Comparison of ENCODE assay signal across 27 mouse cellular contexts in the genomic region with DNA sequence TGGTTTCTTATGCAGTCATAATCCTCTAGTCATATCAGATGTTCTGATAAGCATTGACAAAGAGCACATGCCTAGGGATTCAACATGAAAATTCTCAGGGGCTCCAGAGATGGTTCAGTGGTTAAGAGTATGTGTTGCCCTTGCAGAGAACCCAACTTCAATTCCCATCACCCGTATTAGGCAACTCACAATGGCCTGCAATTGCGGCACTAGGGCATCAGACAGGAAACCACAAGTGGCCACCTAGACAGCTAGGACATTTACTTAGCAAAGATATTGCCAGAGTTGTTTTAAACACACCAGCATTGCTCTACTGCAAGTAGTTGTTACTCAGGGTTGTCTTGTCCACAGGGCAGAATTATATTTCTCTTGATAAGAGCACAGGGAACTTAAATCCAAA.
"Had no signal": no experiment of that assay in that cellular context is flagged by ENCODE, and none has a peak within 500 bp of the region (broad histone marks: within the 10 kb centered on the region; RNA-seq: fewer than 3 reads in every experiment).

No protein-coding gene starts in this region.

- H3K4me2 ChIP-seq: heart, embryonic 11.5 days; heart, embryonic 13.5 days; heart, embryonic 15.5 days; hindbrain, embryonic 13.5 days; hindbrain, embryonic 15.5 days; kidney, embryonic 15.5 days; limb, embryonic 12.5 days; liver, embryonic 11.5 days; liver, embryonic 13.5 days had no signal

- H3K27me3 ChIP-seq: heart, embryonic 13.5 days; heart, embryonic 15.5 days; hindbrain, embryonic 13.5 days; hindbrain, embryonic 15.5 days; kidney, embryonic 15.5 days; limb, embryonic 12.5 days; liver, embryonic 13.5 days had no signal

- H3K9ac ChIP-seq: heart, embryonic 13.5 days; heart, embryonic 15.5 days; hindbrain, embryonic 13.5 days; hindbrain, embryonic 15.5 days; kidney, embryonic 15.5 days; limb, embryonic 12.5 days; liver, embryonic 13.5 days had no signal

- ATAC-seq: hindbrain, postnatal 0 days; intestine, embryonic 16.5 days had no signal

- DNase-seq: gastrocnemius, adult 2 months; gastrocnemius, postnatal 10 days; gastrocnemius, postnatal 25 days; heart, adult 18-20 months; heart, postnatal 14 days; heart, postnatal 36 days; kidney, adult 11 months; kidney, adult 2 months; kidney, adult 9 months; kidney, postnatal 14 days; kidney, postnatal 36 days; layer of hippocampus, adult 9-11 months; liver; liver, embryonic 13.5 days had no signal

- H3K36me3 ChIP-seq: heart, embryonic 13.5 days; heart, embryonic 15.5 days; hindbrain, embryonic 13.5 days; hindbrain, embryonic 15.5 days; kidney, embryonic 15.5 days; limb, embryonic 10.5 days; limb, embryonic 12.5 days; liver, embryonic 13.5 days had no signal

- H3K9me3 ChIP-seq: heart, embryonic 15.5 days; hindbrain, embryonic 13.5 days; hindbrain, embryonic 15.5 days; kidney, embryonic 15.5 days; limb, embryonic 10.5 days; limb, embryonic 12.5 days; liver, embryonic 13.5 days had no signal

- H3K4me3 ChIP-seq: gastrocnemius, adult 2 months; heart, embryonic 13.5 days; heart, embryonic 15.5 days; hindbrain, embryonic 13.5 days; hindbrain, embryonic 15.5 days; kidney, embryonic 15.5 days; left cerebral cortex, adult 2 months; limb, embryonic 10.5 days; limb, embryonic 12.5 days; liver, embryonic 13.5 days had no signal

- H3K4me1 ChIP-seq: heart, embryonic 13.5 days; heart, embryonic 15.5 days; hindbrain, embryonic 13.5 days; hindbrain, embryonic 15.5 days; kidney, embryonic 15.5 days; limb, embryonic 10.5 days; limb, embryonic 12.5 days; liver, embryonic 13.5 days had no signal

- H3K27ac ChIP-seq: gastrocnemius, adult 2 months; heart, embryonic 13.5 days; heart, embryonic 15.5 days; hindbrain, embryonic 13.5 days; hindbrain, embryonic 15.5 days; hindbrain, postnatal 0 days; kidney, embryonic 15.5 days; kidney, postnatal 0 days; left cerebral cortex, adult 2 months; limb, embryonic 10.5 days; limb, embryonic 12.5 days; liver, embryonic 13.5 days had no signal
